Mouse (Mus musculus) forebrain, embryonic 13.5 days (tissue): Measurements from ENCODE around the gene Proser2. TPM values are rescaled to one million over a fixed set of nuclear protein-coding genes. Genes with fewer than 3 reads are reported as not detected.

Experiments
- ATAC-seq: fragments of 200-750 bp; cut with Nextera tagmentation; 2 replicates; pipeline ENCODE4 v1.8.0; 2017
- H3K27ac ChIP-seq: fragments of 300-500 bp; sonication (generic); 2 replicates; pipeline ENCODE4 v1.5.1; 2015; ENCODE audit warnings: inconsistent platforms, mild to moderate bottlenecking, moderate library complexity
- H3K27me3 ChIP-seq: fragments of 300-500 bp; sonication (generic); 2 replicates; pipeline ENCODE4 v1.6.1; 2015; ENCODE audit warnings: mild to moderate bottlenecking, inconsistent platforms
- H3K36me3 ChIP-seq: fragments of 300-500 bp; sonication (generic); 2 replicates; pipeline ENCODE4 v1.6.1; 2015; ENCODE audit warnings: mild to moderate bottlenecking, inconsistent platforms; ENCODE audit not compliant: poor library complexity, severe bottlenecking
- H3K4me1 ChIP-seq: fragments of 300-500 bp; sonication (generic); 2 replicates; pipeline ENCODE4 v1.6.1; 2015; ENCODE audit warnings: inconsistent platforms
- H3K4me2 ChIP-seq: fragments of 300-500 bp; sonication (generic); 2 replicates; pipeline ENCODE4 v1.6.1; 2015; ENCODE audit warnings: inconsistent platforms, mild to moderate bottlenecking, moderate library complexity
- H3K4me3 ChIP-seq: fragments of 300-500 bp; sonication (generic); 2 replicates; pipeline ENCODE4 v1.5.1; 2015; ENCODE audit warnings: mild to moderate bottlenecking, inconsistent platforms
- H3K9ac ChIP-seq: fragments of 300-500 bp; sonication (generic); 2 replicates; pipeline ENCODE4 v1.6.1; 2015; ENCODE audit warnings: mild to moderate bottlenecking, inconsistent platforms
- H3K9me3 ChIP-seq: fragments of 300-500 bp; sonication (generic); replicated peaks from 2 replicates; pipeline ENCODE4 v1.6.1; 2016; ENCODE audit warnings: inconsistent platforms
- WGBS: fragments of 180-500 bp; shearing (Covaris S2); methylation state at CpG from one replicate; pipeline ENCODE4 v1.1.7; 2015; 5-methylcytosine and 5-hydroxymethylcytosine counted together
- polyA plus RNA-seq: library from polyadenylated mRNA; unstranded; fragments of >200 nt; fragmentation: Nextera tagmentation; extraction: Ambion mirVana; gene quantifications from 2 replicates; pipeline ENCODE4 v1.2.1, GENCODE M21; 2015

Gene Proser2
- polyA plus RNA-seq, 1 experiment from 2014 or later, result 2.4 TPM

GRCm38 (mm10) chr2:6060071-6060804 lies 69.8 kb downstream of the Proser2 start:
- Histone ChIP-seq H3K4me1 (peaks cover 2% of the 10 kb centered on the region; the same call in 1 of the 2 replicates), H3K27me3 (no peaks in the 10 kb centered on the region), H3K4me2 (no peak overlapping the region), H3K9ac (no peak overlapping the region), H3K9me3 (no peaks in the 10 kb centered on the region), H3K36me3 (peaks cover 16% of the 10 kb centered on the region), H3K27ac (no peak overlapping the region), H3K4me3 (no peak overlapping the region)
- no peak for ATAC-seq
- WGBS, result 78% methylated on average over 10 of the region's 10 CpGs

GRCm38 (mm10) chr2:6059291-6059690 lies 70.7 kb downstream of the Proser2 start:
- H3K4me2 ChIP-seq, result no peak overlapping the region
- no peaks in the 10 kb centered on the region for H3K9me3 ChIP-seq
- 88% methylated on average over 2 of the region's 2 CpGs for WGBS
- no peak for ATAC-seq
- H3K27ac ChIP-seq, result no peak overlapping the region
- no peaks in the 10 kb centered on the region for H3K27me3 ChIP-seq
- H3K36me3 ChIP-seq, result peaks cover 23% of the 10 kb centered on the region
- H3K4me1 ChIP-seq, result peaks cover 5% of the 10 kb centered on the region; the same call in 1 of the 2 replicates
- no peak overlapping the region for H3K9ac ChIP-seq
- no peak overlapping the region for H3K4me3 ChIP-seq

GRCm38 (mm10) chr2:6056518-6056917 lies 73.5 kb downstream of the Proser2 start:
- 90% methylated on average over 3 of the region's 3 CpGs for WGBS
- Histone ChIP-seq H3K4me3 (no peak overlapping the region), H3K27me3 (no peaks in the 10 kb centered on the region), H3K27ac (no peak overlapping the region), H3K9me3 (no peaks in the 10 kb centered on the region), H3K4me1 (peaks cover 5% of the 10 kb centered on the region; the same call in 1 of the 2 replicates), H3K9ac (no peak overlapping the region), H3K36me3 (peaks cover 40% of the 10 kb centered on the region), H3K4me2 (no peak overlapping the region)
- no peak for ATAC-seq

GRCm38 (mm10) chr2:6055466-6055865 lies 74.5 kb downstream of the Proser2 start:
- Histone ChIP-seq H3K9me3 (no peaks in the 10 kb centered on the region), H3K4me2 (no peak overlapping the region), H3K9ac (no peak overlapping the region), H3K36me3 (peaks cover 50% of the 10 kb centered on the region), H3K4me1 (peaks cover 5% of the 10 kb centered on the region; the same call in 1 of the 2 replicates), H3K4me3 (no peak overlapping the region), H3K27ac (no peak overlapping the region), H3K27me3 (no peaks in the 10 kb centered on the region)
- no peak for ATAC-seq
- WGBS, result 61% methylated on average over 11 of the region's 11 CpGs

- WGBS, result 91% methylated on average over 3 of the region's 3 CpGs
- Histone ChIP-seq H3K36me3 (peaks cover 50% of the 10 kb centered on the region), H3K9me3 (no peaks in the 10 kb centered on the region), H3K27me3 (no peaks in the 10 kb centered on the region), H3K4me3 (no peak overlapping the region), H3K4me2 (no peak overlapping the region), H3K27ac (no peak overlapping the region), H3K4me1 (no peaks in the 10 kb centered on the region), H3K9ac (no peak overlapping the region)
- ATAC-seq, result no peak
These were observed 81.0 kb downstream of the Proser2 start for GRCm38 (mm10) chr2:6049018-6049417.

- no peak for ATAC-seq
- Histone ChIP-seq H3K4me1 (no peaks in the 10 kb centered on the region), H3K27ac (no peak overlapping the region), H3K36me3 (peaks cover 53% of the 10 kb centered on the region), H3K9me3 (no peaks in the 10 kb centered on the region), H3K27me3 (no peaks in the 10 kb centered on the region), H3K9ac (no peak overlapping the region), H3K4me3 (no peak overlapping the region), H3K4me2 (no peak overlapping the region)
- 95% methylated on average over 4 of the region's 4 CpGs for WGBS
These were observed 81.4 kb downstream of the Proser2 start for GRCm38 (mm10) chr2:6048570-6048969.

Other genes with a start within 250 kb of the Proser2 start
- 80.4 and 88.6 TPM in 2 replicates for gene Sec61a2, start 234.8 kb downstream of the Proser2 start, polyA plus RNA-seq
- 4.2 and 4.6 TPM in 2 replicates for gene Dhtkd1, start 187.4 kb downstream of the Proser2 start, polyA plus RNA-seq
- gene Upf2, start 178.7 kb downstream of the Proser2 start, polyA plus RNA-seq, result 9.9 and 10.7 TPM in 2 replicates
- gene Echdc3, start 82.8 kb upstream of the Proser2 start, polyA plus RNA-seq, result 1.2 and 1.6 TPM in 2 replicates
- gene Usp6nl, start 192.5 kb upstream of the Proser2 start, polyA plus RNA-seq, result 6.9 and 8.0 TPM in 2 replicates